Mouse (Mus musculus) kidney, postnatal 0 days (tissue): ENCODE results near the gene Ifi207. TPM values are rescaled to one million over a fixed set of nuclear protein-coding genes. Genes with fewer than 3 reads are reported as not detected.
"Not testable (repeated sequence)": the region's sequence is repeated elsewhere in the genome, so short reads cannot be mapped to it uniquely, and the experiment has no call there.

Experiments
- ATAC-seq: fragments of 200-750 bp; cut with Nextera tagmentation; replicated peaks from 2 replicates; pipeline ENCODE4 v1.8.0; 2017; ENCODE audit warnings: low read depth, moderate number of reproducible peaks, moderate TSS enrichment, moderate library complexity; ENCODE audit not compliant: low FRiP score
- DNase-seq: peaks from one replicate; pipeline ENCODE4 v3.0.0-alpha.2; 2016; ENCODE audit warnings: low spot score
- H3K27ac ChIP-seq: fragments of 300-500 bp; sonication (generic); 2 replicates; pipeline ENCODE4 v1.5.1; 2014; ENCODE audit warnings: mild to moderate bottlenecking
- H3K27me3 ChIP-seq: fragments of 300-500 bp; sonication (generic); 2 replicates; pipeline ENCODE4 v1.6.1; 2014; ENCODE audit warnings: low read length, mixed read lengths; ENCODE audit not compliant: insufficient read depth
- H3K36me3 ChIP-seq: fragments of 300-500 bp; sonication (generic); 2 replicates; pipeline ENCODE4 v1.6.1; 2014; ENCODE audit warnings: low read length, mixed read lengths; ENCODE audit not compliant: insufficient read depth
- H3K4me1 ChIP-seq: fragments of 300-500 bp; sonication (generic); replicated peaks from 2 replicates; pipeline ENCODE4 v1.6.1; 2014; ENCODE audit warnings: antibody characterized with exemption, low read length, mixed read lengths; ENCODE audit not compliant: insufficient read depth
- H3K4me2 ChIP-seq: fragments of 300-500 bp; sonication (generic); 2 replicates; pipeline ENCODE4 v1.6.1; 2014; ENCODE audit warnings: mild to moderate bottlenecking, low read length, moderate library complexity, mixed read lengths
- H3K4me3 ChIP-seq: fragments of 300-500 bp; sonication (generic); replicated peaks from 2 replicates; pipeline ENCODE4 v1.5.1; 2014; ENCODE audit warnings: low read depth, low read length
- H3K9ac ChIP-seq: fragments of 300-500 bp; sonication (generic); 2 replicates; pipeline ENCODE4 v1.6.1; 2014; ENCODE audit warnings: low read depth, low read length
- H3K9me3 ChIP-seq: fragments of 300-500 bp; sonication (generic); replicated peaks from 2 replicates; pipeline ENCODE4 v1.6.1; 2016; ENCODE audit warnings: low read length, inconsistent platforms, mixed read lengths
- CTCF ChIP-seq: IDR thresholded peaks from 2 replicates; pipeline ENCODE4 v1.5.1; 2016; ENCODE audit warnings: antibody characterized with exemption, low read depth, mild to moderate bottlenecking, moderate library complexity
- WGBS: fragments of 180-500 bp; shearing (Covaris S2); extraction: QIAGEN DNeasy Blood & Tissue Kit; methylation state at CpG from one replicate; pipeline ENCODE4 v1.1.7; 2014; 5-methylcytosine and 5-hydroxymethylcytosine counted together
- polyA plus RNA-seq: library from polyadenylated mRNA; unstranded; fragments of >200 nt; fragmentation: Nextera tagmentation; extraction: Ambion mirVana; gene quantifications from 2 replicates; pipeline ENCODE4 v1.2.1, GENCODE M21; 2015

Ifi207 gene
- 0.97 and 1.1 TPM in 2 replicates for polyA plus RNA-seq

DNA sequence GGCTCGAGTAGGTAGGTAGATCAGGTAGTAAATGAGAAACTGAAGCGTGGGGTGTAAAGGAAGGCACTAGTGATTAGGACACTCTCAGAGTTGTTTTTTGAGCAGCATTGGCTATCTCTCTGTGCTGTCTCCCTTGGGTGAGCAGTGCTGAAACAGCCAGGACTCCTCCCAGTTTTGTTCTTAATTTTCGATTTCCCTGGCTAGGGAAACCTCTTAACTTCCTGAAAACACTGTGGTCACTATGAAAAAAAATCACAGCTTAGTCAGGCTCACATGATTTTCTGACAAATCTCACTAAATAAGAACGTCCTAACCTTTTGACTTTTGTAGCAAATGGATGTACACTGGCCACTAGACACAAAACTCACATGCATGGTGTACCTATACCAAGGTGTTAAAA, at the start of gene Ifi207:
Gene Ifi207, minus strand, starts transcription at position 92 of the 400 bp plus-strand sequence.
- no peak for TF ChIP-seq CTCF
- H3K9ac ChIP-seq: no peak within 1 kb of the TSS
- no peaks in the 10 kb centered on the region for H3K36me3 ChIP-seq
- WGBS: 67% methylated on average over 4 of the region's 4 CpGs
- H3K4me2 ChIP-seq: no peak within 1 kb of the TSS
- H3K27me3 ChIP-seq: no peaks in the 10 kb centered on the region
- H3K27ac ChIP-seq: no peak within 1 kb of the TSS
- DNase-seq (no peak), ATAC-seq (no peak)
- no peaks in the 10 kb centered on the region for H3K4me1 ChIP-seq
- H3K9me3 ChIP-seq: no peaks in the 10 kb centered on the region
- no peak within 1 kb of the TSS for H3K4me3 ChIP-seq

DNA sequence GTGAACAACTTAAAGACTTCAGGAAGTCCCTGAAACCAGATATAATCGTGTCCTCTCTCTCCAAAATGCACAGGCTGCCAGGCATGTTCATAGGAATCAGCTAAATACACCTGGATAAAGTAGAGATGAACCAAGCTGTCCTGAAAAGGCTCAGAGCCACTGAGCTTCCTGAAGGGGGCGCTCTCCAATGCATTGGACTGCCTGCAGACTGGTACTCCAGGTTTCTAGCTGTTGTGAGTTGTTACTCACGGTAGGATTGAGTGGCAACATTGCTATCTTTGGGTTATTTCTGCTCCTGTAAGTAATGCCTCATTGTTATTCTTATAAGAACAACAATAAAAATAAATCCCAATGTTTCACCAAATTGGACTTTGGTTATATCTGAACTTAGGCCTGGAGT, 31.9 kb upstream of the Ifi207 start:
- H3K4me1 ChIP-seq, H3K4me3 ChIP-seq, H3K9ac ChIP-seq, DNase-seq, H3K36me3 ChIP-seq, H3K27me3 ChIP-seq, H3K27ac ChIP-seq, H3K4me2 ChIP-seq, ATAC-seq, H3K9me3 ChIP-seq: not testable (repeated sequence)
- 77% methylated on average over 2 of the region's 3 CpGs for WGBS

DNA sequence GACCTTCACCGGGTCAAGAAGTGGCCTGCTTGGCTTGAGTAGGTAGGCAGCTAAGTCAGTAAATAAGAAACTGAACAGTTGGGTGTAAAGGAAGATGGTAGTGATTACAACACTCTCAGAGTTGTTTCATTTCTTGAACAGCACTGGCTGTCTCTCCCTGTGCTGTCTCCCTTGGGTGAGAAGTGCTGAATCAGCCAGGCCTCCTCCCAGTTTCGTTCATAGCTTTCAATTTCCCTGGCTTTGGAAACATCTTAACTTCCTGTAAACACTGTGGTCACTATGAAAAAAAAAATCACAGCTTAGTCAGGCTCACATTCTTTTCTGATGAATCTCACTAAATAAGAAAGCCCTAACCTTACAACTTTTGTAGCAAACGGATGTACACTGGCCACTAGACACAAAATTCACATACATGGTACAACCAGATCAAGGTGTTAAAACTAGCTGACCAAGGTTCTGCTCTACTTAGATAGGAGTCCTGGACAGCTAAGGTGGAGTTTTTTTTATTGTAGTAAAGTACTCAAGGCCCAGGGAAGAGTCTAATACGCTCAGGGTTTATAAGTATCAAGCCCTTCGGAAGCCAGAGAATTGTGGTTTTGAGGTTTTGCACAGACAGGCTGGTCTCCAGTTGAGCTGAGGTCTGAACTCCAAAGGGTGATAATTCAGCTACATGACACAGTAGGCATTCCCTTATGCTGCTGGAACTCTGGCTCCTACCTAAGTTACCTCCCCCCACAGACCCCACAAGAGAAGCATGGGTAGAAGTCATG, 25.5 kb upstream of the Ifi207 start, which contains the start of gene Ifi204:
Gene Ifi204, minus strand, starts transcription at position 96 of the 770 bp plus-strand sequence.
- peak; percentile 30 for DNase-seq
- not testable (repeated sequence) for ATAC-seq, H3K36me3 ChIP-seq, H3K4me3 ChIP-seq, H3K4me1 ChIP-seq, H3K9ac ChIP-seq, H3K4me2 ChIP-seq, H3K27me3 ChIP-seq, H3K9me3 ChIP-seq, H3K27ac ChIP-seq
- WGBS: 65% methylated on average over 5 of the region's 5 CpGs

GRCm38 (mm10) chr1:173760032-173760431, 18.5 kb upstream of the Ifi207 start:
- H3K4me3 ChIP-seq, H3K4me2 ChIP-seq, DNase-seq, H3K36me3 ChIP-seq, H3K27ac ChIP-seq, H3K9ac ChIP-seq, H3K4me1 ChIP-seq, H3K9me3 ChIP-seq, ATAC-seq, H3K27me3 ChIP-seq: not testable (repeated sequence)
- 87% methylated on average over 5 of the region's 5 CpGs for WGBS

DNA sequence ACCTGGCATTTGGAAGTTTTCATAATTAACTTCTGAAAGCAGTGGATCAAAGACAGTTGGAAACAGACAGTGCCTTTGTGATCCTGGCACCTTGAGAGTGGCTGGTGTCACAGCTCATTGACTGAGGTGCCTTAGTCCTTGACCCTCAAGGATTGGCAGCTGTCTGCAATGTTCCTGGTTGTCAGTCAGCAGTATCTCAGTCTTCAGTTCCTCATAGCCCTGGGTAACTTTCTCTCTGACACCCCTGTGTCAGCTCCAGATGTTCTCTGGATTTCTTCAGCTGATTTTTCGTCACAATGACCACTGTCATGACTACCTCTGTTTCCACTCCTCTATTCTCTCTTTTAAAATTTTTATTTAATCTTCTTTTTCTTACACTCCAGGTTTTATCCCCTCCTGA, 715 bp upstream of the Ifi207 start:
- no peak for TF ChIP-seq CTCF
- Histone ChIP-seq H3K36me3 (no peaks in the 10 kb centered on the region), H3K4me3 (no peak overlapping the region), H3K9me3 (no peaks in the 10 kb centered on the region), H3K27me3 (no peaks in the 10 kb centered on the region), H3K9ac (no peak overlapping the region), H3K4me1 (no peaks in the 10 kb centered on the region), H3K4me2 (no peak overlapping the region), H3K27ac (no peak overlapping the region)
- no peak for ATAC-seq
- no peak for DNase-seq
- 68% methylated on average over 1 of the region's 1 CpGs for WGBS

GRCm38 (mm10) chr1:173740537-173740936, 1.0 kb downstream of the Ifi207 start:
- H3K9me3 ChIP-seq: no peaks in the 10 kb centered on the region
- TF ChIP-seq CTCF: no peak
- H3K4me3 ChIP-seq: no peak overlapping the region
- no peaks in the 10 kb centered on the region for H3K36me3 ChIP-seq
- no peak overlapping the region for H3K9ac ChIP-seq
- no peak for DNase-seq
- H3K4me1 ChIP-seq: no peaks in the 10 kb centered on the region
- no peak overlapping the region for H3K27ac ChIP-seq
- no peak for ATAC-seq
- no peak overlapping the region for H3K4me2 ChIP-seq
- H3K27me3 ChIP-seq: no peaks in the 10 kb centered on the region

DNA sequence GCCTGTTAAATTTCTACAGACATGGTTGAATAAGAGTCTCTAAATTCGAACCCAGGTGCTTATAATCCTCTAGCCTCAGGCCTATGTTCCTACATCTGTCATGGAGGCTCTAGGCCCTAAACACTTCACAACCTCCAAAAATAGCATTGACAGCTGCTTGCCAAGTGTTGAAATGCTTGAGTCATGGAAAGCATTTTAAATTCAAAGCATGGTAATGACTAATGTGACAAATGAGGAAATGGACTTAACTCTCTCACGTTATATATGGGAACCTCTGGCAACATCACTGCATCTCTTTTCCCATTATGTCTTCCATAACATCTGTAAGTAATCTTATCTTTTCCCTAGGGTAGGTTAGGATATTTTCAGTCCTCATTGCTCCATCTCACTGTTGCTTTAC, 4.6 kb downstream of the Ifi207 start:
- no peaks in the 10 kb centered on the region for H3K36me3 ChIP-seq
- no peak overlapping the region for H3K9ac ChIP-seq
- DNase-seq (no peak), ATAC-seq (no peak)
- no peak overlapping the region for H3K27ac ChIP-seq
- H3K4me3 ChIP-seq: no peak overlapping the region
- 50% methylated on average over 2 of the region's 2 CpGs for WGBS
- no peaks in the 10 kb centered on the region for H3K9me3 ChIP-seq
- no peak for TF ChIP-seq CTCF
- H3K4me1 ChIP-seq: no peaks in the 10 kb centered on the region
- H3K27me3 ChIP-seq: no peaks in the 10 kb centered on the region
- H3K4me2 ChIP-seq: no peak overlapping the region

GRCm38 (mm10) chr1:173735015-173735414, 6.5 kb downstream of the Ifi207 start:
- not testable (repeated sequence) for H3K4me1 ChIP-seq, H3K9me3 ChIP-seq, DNase-seq, H3K4me2 ChIP-seq, H3K27me3 ChIP-seq, H3K9ac ChIP-seq, H3K4me3 ChIP-seq, ATAC-seq, H3K36me3 ChIP-seq, H3K27ac ChIP-seq
- 97% methylated on average over 4 of the region's 4 CpGs for WGBS
